Mouse (Mus musculus) bone marrow macrophage, adult 2 months (primary cell): ENCODE measurements around the gene Syt13. TPM values are rescaled to one million over a fixed set of nuclear protein-coding genes. Genes with fewer than 3 reads are reported as not detected.

Experiments
- H3K27ac ChIP-seq: 2 replicates; pipeline ENCODE4 v1.5.1; 2012; ENCODE audit warnings: low read depth, low read length; ENCODE audit not compliant: insufficient read depth
- H3K4me1 ChIP-seq: 2 replicates; pipeline ENCODE4 v1.6.1; 2012; ENCODE audit warnings: low read length; ENCODE audit not compliant: control insufficient read depth, insufficient read depth
- H3K4me3 ChIP-seq: 2 replicates; pipeline ENCODE4 v1.5.1; 2012; ENCODE audit warnings: mild to moderate bottlenecking, low read length, moderate library complexity; ENCODE audit not compliant: insufficient read depth
- CTCF ChIP-seq: IDR thresholded peaks from 2 replicates; pipeline ENCODE4 v1.5.1; 2012; ENCODE audit warnings: low read depth, mild to moderate bottlenecking, low read length, moderate library complexity
- POLR2A ChIP-seq: IDR thresholded peaks from 2 replicates; pipeline ENCODE4 v1.6.1; 2012; ENCODE audit warnings: mild to moderate bottlenecking, low read depth, low read length, borderline replicate concordance
- polyA plus RNA-seq: library from polyadenylated mRNA; stranded (reverse); fragments of >200 nt; gene quantifications from 2 replicates; pipeline ENCODE4 v1.2.4, GENCODE M21; 2012; ENCODE audit not compliant: missing spikeins, insufficient read depth, insufficient read length

Gene Syt13
- polyA plus RNA-seq, 1 experiment, result not detected

- no peaks in the 10 kb centered on the region for H3K4me1 ChIP-seq
- H3K4me3 ChIP-seq, result no peak overlapping the region
- TF ChIP-seq POLR2A (no peak), CTCF (no peak)
- H3K27ac ChIP-seq, result no peak overlapping the region
These were observed 29.9 kb upstream of the Syt13 start for GRCm38 (mm10) chr2:92884976-92885375.

DNA sequence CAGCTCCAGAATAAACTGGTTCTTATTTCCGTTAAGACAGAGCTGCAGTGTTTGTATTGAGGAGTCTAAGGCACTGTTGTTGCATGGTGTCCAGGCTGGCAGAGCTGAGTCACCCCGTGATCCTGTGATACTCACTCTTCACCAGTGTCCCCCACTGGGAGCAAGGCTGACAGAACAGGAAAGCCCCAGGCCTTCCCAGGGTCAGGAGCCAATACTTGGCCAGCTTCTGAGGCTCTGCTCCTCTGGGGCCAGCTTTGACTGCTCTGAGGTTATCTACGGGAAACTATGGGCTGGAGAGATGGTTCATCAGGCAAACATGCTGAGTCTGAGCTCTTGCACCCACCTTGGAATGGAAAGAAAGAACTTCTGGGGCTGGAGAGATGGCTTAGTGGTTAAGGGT lies 28.0 kb upstream of the Syt13 start:
- H3K27ac ChIP-seq, result no peak overlapping the region
- TF ChIP-seq POLR2A, result no peak
- no peak for TF ChIP-seq CTCF

DNA sequence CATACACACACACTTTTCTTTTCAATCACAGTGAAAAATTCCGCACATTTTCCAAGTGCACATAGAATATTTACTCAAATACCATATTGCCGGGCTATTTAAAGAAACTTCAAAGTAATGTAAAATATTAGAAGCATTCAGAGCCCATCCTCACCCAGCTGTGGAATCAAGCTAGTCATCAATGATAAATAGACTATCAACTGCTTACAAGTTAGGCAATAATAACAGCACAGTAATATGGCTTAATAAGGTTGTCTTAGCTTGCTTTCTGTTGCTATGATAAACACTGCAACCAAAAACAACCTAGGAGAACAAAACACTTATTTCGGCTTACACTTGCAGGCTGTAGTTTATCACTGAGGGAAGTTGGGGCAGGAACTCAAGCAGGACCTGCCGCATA lies 22.4 kb upstream of the Syt13 start:
- Histone ChIP-seq H3K4me3 (no peak overlapping the region), H3K4me1 (no peaks in the 10 kb centered on the region), H3K27ac (no peak overlapping the region)
- no peak for TF ChIP-seq POLR2A
- no peak for TF ChIP-seq CTCF

More for the DNA sequence above, 28.0 kb upstream of the Syt13 start:
- H3K4me3 ChIP-seq, result no peak overlapping the region
- H3K4me1 ChIP-seq, result no peaks in the 10 kb centered on the region

- Histone ChIP-seq H3K4me3 (no peak overlapping the region), H3K4me1 (no peaks in the 10 kb centered on the region), H3K27ac (no peak overlapping the region)
- TF ChIP-seq POLR2A (no peak), CTCF (no peak)
These were observed 11.2 kb upstream of the Syt13 start for GRCm38 (mm10) chr2:92903650-92904049.

GRCm38 (mm10) chr2:92904307-92904859 lies 10.5 kb upstream of the Syt13 start:
- no peak overlapping the region for H3K4me3 ChIP-seq
- no peak overlapping the region for H3K27ac ChIP-seq
- no peaks in the 10 kb centered on the region for H3K4me1 ChIP-seq
- no peak for TF ChIP-seq POLR2A
- TF ChIP-seq CTCF, result no peak

- Histone ChIP-seq H3K4me3 (no peak overlapping the region), H3K4me1 (no peaks in the 10 kb centered on the region), H3K27ac (no peak overlapping the region)
- TF ChIP-seq POLR2A (no peak), CTCF (no peak)
These were observed 4.5 kb upstream of the Syt13 start for GRCm38 (mm10) chr2:92910371-92910770.

DNA sequence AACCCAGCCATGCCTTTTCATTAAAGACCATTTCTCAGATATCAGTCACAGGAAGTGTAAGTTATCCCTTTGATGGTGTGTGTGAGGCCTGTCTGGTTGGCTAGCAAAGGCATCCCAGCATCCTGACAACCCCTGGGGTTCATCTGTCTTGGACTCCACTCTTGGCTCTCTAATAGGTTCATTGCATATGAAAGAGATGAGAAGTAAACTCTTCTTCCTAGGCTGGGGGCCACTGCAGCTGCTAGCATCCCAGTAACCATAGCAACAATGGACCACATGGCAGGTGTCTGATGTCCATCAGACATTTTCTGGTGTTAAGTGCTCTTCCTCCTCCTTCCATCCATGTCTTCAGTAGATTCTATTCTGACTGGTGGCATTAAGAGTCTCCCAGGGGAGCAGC lies 2.6 kb upstream of the Syt13 start:
- Histone ChIP-seq H3K4me3 (no peak overlapping the region), H3K4me1 (no peaks in the 10 kb centered on the region), H3K27ac (no peak overlapping the region)
- no peak for TF ChIP-seq POLR2A
- no peak for TF ChIP-seq CTCF

DNA sequence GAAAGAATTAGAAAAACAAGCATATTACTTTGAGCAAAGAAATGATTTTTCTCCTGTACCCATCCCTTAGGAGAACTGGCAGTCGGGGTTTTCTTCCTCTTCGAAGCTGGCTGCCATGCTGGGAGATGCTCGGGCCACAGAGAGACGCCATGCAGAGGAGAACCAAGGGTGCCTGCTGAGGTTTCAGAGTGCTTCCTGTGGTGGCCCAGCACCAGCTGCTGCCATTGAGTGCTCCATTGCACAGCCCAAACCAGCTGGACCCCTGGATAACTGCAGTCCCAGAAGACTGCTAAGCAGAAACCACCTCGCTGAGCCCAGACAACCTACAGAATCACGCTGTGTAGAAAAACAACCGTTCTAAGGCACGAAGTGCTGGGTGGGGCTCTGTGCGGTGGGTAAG lies 1.6 kb upstream of the Syt13 start:
- H3K27ac ChIP-seq, result no peak overlapping the region
- TF ChIP-seq POLR2A (no peak), CTCF (no peak)
- H3K4me3 ChIP-seq, result no peak overlapping the region
- H3K4me1 ChIP-seq, result no peaks in the 10 kb centered on the region

GRCm38 (mm10) chr2:92915659-92916631 lies 1.0 kb downstream of the Syt13 start:
- Histone ChIP-seq H3K4me1 (no peaks in the 10 kb centered on the region), H3K4me3 (no peak overlapping the region), H3K27ac (no peak overlapping the region)
- TF ChIP-seq POLR2A, result no peak
- TF ChIP-seq CTCF, result no peak

GRCm38 (mm10) chr2:92917405-92918142 lies 2.7 kb downstream of the Syt13 start:
- no peaks in the 10 kb centered on the region for H3K4me1 ChIP-seq

More at GRCm38 (mm10) chr2:92917405-92918142, 2.7 kb downstream of the Syt13 start:
- no peak overlapping the region for H3K4me3 ChIP-seq
- TF ChIP-seq POLR2A, result no peak
- no peak for TF ChIP-seq CTCF
- no peak overlapping the region for H3K27ac ChIP-seq
